Mouse (Mus musculus) layer of hippocampus, postnatal 36 days (tissue): ENCODE measurements at regions not wholly inside any gene's neighbourhood (a gene's known extent, or its start where the extent isn't known, plus 50 kb on each side); places are given as distances from the start of the nearest gene placed in this dataset.

Experiments used
- DNase-seq, 2 experiments: peaks; one replicate each; pipeline ENCODE4 v3.0.0; 2022

- no peak for DNase-seq
Observed at GRCm38 (mm10) chr8:41485163-41485562, 68.3 kb upstream of the Frg1 start.

- no peak for DNase-seq
Observed at GRCm38 (mm10) chr8:41483297-41483696, 66.4 kb upstream of the Frg1 start.

DNA sequence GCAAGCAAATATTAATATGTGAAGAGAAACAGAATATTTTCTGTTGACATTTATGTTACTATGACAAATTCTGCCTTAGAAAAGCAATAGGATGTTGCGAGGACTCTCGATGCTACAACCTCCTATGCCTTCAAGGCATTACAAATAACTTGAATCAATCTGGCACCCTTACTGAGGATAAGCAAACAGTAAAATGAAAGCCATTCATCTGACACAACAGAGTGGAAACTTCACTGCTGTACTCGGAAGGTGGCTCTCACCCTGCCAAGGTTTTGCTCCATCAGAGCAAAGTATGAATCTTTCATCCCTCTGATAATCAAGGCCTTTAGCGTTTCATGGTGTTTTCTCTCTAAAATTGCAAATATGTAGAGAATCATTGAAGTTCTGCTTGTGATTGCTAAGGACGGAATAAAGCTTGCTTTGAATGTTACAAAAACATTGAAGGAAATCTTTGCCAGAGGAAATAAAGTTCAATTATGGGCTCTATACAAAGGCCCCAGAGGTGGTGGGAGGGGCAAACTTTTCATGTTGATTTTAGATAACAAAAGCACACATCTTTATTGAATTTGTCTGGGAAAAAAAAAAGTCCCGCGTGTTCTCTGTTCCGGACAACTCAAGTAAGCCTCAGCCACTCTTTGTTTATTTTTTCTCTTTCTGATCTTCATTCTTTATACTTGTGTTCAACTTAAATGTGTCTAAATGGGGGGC, 56.3 kb upstream of the Frg1 start:
- no peak for DNase-seq

- no peak for DNase-seq
Observed at GRCm38 (mm10) chr8:41472233-41472632, 55.4 kb upstream of the Frg1 start.
